Mouse (Mus musculus): ENCODE results near the gene Apc2. TPM values are rescaled to one million over a fixed set of nuclear protein-coding genes. Genes with fewer than 3 reads are reported as not detected.

Apc2 gene
- total RNA-seq, 2 experiments from 2014 or later, result 2.1 to 3.7 TPM

DNA sequence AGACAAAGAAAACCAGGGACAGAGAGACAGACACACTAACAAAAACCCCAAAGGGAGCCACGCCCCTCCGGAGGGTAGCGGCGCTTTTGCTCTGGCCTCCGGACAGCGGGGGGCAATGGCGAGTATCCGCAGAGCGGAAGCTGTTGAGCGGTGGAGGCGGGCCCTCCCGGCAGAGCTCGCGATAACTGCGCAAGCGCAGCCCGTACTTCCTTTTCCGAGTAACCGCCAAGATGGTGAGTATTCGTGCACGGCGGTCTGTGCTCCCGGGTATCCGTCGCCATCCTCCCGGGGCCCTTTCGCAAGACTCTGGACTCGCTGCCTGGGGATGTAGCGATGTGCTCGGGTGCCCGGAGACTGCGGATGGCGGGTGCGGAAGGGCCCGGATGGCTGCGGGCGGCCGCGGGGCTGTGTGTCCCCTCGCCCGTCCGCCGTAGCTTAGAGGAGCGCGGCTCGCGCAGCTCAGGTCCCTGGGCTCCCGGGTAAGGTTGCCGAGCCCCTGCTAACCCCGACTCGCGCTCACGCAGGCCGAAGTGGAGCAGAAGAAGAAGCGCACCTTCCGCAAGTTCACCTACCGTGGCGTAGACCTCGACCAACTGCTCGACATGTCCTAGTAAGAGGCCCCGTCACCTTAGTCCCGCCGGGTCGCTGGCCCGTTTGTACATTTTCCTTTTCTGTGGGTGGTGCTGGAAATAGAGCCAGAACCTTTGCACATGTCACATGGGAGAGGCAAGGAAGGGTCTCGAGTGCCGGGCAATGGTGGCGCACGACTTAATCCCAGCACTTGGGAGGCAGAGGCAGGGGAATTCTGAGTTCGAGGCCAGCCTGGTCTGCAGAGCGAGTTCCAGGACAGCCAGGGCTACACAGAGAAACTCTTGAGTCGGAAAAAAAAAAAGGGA is 3.3 kb upstream of the Apc2 start, which contains the start of gene Rps15:
TSS of gene Rps15 (plus strand) at position 203 of the 896 bp plus-strand sequence.
- intact Hi-C loops (cut with DNase I), result no loop called here
- DNase-seq, result peak; percentile 94

DNA sequence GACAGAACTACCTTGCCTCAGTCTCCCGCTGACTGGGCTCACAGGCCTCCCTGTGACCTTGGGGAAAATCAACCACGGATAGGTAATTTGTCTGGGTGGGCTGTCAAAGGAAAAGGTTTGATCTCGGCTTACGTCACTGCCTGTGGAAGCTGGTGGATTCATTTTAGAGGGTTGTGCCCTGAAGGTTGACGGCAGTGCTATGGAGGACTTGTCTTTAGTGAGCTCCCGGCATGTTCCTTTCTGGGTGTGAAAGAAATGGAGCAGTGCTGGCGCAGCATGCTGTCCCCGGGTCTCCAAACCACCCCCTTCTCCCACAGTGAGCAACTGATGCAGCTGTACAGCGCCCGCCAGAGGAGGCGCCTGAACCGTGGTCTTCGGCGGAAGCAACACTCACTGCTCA is 2.5 kb upstream of the Apc2 start:
- intact Hi-C loops (cut with DNase I), result no loop called here

DNA sequence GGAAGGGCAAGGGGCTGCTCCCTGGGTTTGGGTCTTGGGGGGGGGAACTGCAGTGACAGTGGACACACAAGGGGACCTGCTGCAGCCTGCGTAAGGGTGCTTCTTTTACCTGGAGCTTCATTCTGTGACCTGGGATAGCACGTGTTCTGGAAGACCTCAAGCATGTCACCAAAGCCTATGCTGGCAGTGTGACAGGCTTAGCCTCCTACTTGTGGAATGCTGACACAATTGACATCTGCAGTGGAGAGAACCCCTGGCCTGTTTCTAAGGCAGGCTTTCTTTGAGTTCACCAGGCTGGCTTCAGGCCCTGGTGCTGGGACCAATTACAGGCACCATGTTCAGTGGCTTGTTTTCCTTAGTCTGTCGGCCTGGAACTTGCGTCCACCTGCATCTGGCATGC is 1.5 kb upstream of the Apc2 start:
- no peak for DNase-seq
- intact Hi-C loops (cut with DNase I), result loop anchor here (2.0 kb wide), 1 partner anchor 26 kb away; the partner anchor contains the start of gene 2310011J03Rik

More for the DNA sequence above, 2.5 kb upstream of the Apc2 start:
- DNase-seq, result no peak

DNA sequence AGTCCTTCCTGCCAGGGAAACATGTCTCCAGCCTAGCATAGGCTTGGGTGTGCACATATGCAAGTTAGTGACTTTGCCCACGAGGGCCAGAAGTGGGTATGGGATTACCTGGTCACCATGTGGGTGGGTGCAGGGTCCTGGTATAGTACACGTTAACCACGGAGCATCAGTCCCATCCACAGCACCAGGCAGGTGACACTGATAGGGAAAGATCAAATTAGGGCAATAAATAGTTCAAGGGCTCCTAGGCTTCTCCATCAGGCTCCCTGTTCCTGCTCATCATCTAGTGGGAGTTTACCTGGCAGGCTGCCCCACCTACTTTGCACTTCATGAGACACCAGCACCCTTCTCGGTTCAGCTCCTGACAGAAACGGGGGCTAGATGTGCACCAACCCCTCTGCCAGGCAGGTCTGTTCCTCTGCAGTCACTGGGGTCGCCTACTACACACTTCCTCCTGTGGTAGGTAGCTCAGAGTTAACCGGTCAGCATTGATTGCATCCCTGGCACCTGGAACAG is 931 bp upstream of the Apc2 start:
- DNase-seq, result no peak
- intact Hi-C loops (cut with DNase I), result loop anchor here (1.0 to 2.0 kb wide), 3 partner anchors 26 to 79 kb away; partner anchors contain the start of genes 2310011J03Rik and Adamtsl5

DNA sequence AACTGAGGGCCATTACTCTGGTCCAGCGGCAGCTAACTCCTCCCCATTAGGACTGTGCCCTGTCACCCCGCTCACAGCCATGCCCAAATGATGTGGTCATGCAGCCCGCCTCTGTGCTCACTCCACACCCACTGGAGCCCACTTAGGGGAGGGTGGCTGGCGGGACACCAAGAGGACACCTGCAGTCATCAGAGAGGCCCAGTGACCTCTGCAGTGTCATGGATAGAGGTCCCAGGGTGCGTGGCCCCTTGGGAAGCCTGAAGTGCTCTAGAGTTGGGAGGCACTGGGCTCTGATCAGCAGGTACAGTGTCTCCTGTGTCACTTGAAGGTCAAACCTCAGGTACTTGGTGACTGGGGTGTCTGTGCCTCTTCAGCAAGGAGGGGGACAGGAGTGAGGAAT is 1.0 kb downstream of the Apc2 start:
- DNase-seq, result no peak
- intact Hi-C loops (cut with DNase I), result no loop called here

DNA sequence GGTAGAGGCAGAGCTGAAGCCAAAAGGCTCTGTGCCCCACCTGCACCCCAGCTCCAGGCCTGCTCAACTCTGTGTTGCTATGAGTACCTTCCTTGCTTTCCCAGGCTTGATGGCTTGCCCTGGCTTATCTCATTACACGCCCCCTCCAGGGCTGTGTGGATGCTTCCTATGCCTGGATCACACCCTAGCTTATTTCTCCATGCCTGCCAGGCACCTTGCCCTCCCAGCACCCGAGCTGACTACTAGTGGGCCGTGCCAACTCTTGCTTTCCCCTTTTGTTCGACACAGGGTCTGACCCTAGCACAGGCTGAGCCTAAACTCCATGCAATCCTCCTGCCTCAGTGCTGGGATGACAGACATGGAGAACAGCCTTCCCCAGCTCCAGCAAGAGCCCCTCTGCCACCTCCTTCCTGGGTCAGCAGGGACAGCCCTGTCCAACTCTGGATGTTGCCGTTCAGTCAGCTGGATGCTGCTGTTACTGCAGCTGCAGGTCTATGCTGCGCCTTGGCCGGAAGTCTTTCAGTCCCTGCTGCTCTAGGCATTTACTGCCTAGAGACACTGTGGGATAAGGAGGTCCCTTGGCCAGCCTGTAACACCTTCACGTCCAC is 1.9 kb downstream of the Apc2 start:
- intact Hi-C loops (cut with DNase I), result no loop called here
- DNase-seq, result no peak

DNA sequence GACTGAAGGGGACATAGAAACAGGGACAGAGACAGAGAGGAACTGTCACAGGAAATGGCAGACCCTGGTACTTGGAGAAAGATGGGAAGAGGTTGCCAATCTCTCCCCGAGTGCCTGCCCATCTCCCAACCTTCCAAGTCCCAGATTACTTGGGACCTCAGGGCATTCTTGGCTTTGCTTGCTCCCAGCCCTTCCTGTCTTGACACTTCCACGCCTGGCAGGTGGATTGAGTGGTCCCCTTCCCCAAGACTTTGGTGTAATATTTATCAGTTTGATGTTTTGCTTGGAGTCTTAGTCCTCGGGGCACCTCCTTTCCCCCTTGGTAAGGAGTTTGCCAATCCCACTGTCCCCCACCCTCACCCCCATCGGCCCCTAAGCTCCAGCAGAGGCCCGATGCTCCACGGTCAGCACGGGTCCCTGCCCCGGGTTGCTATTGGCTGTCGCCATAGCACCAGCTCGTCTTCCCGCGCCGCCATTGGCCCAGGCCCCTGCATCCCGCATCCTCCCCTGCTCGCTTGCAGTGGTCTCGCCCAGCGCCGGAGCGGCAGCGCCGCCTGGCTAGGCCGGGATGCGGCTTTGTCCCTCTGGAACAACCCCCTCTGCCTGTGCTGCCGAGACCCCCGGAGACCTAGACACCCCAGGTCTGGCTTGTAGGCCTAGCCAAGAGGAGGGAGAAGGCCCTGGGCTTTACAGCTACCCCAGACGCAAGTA is 2.9 kb downstream of the Apc2 start:
- intact Hi-C loops (cut with DNase I), result no loop called here
- peak in 1 of 2 experiments; percentile 46 for DNase-seq

DNA sequence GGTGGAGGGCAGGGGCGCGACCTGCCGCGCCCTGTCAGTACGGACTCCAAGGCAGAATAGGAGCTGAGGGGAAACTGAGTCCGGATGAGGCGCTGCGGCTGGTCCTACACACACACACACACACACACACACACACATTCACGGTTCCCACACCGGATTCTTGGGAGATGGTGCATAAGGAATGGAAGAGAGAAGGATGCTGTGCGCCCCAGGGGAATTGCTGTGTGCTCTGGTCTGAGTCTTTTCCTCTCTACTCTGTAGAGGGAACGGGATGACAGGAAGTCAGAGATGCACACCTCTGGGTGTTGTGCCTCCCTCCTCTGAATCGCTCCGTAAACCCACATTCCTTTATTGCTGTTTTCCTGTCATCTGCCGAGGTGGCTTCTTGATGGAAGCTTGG is 3.5 kb downstream of the Apc2 start:
- intact Hi-C loops (cut with DNase I), result no loop called here
- no peak for DNase-seq

DNA sequence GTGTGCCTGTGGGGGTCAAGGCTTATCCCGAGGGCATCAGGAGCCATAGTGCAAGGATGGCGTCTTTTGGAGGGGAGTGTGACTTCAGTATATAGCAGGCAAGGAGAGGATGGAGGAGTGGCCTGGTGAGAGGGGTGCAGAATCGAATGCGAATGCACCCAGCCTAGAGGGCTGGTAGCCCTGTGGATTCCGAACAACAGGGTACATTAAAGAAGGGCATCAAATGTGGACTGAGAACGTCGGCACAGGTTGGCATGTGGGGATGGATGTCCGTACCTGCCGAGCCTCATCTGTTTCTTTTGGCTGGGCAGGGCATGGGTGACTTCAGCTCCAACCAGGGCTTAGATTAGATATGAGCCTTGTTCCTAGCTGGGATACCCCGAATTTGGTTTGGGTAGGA is 4.0 kb downstream of the Apc2 start:
- intact Hi-C loops (cut with DNase I), result no loop called here
- no peak for DNase-seq

DNA sequence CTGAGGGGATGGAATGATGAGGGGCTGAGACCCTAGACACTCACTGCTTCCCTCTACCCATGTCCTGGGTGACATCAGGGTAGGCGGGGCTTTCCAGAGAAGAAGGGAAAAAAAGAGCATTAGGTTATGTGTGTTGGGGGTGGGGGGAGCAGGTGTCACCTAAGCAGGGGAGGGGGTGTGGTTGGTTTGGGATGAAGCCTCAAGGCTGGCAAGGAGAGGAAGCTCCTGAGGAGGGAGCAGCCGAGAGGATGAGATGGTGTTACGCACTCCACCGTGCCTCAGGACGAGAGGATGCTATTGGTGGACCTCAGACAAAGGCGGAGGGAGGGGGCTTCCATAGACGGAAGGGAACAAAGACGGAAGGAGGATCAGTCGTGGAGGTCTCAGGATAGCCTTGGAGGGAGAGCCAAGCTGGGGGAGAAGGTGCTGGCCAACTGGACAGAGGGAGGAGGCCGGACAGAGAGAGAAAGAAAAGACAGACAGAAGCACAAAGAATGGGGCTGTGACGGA is 5.0 kb downstream of the Apc2 start:
- DNase-seq, result no peak
- intact Hi-C loops (cut with DNase I), result no loop called here

DNA sequence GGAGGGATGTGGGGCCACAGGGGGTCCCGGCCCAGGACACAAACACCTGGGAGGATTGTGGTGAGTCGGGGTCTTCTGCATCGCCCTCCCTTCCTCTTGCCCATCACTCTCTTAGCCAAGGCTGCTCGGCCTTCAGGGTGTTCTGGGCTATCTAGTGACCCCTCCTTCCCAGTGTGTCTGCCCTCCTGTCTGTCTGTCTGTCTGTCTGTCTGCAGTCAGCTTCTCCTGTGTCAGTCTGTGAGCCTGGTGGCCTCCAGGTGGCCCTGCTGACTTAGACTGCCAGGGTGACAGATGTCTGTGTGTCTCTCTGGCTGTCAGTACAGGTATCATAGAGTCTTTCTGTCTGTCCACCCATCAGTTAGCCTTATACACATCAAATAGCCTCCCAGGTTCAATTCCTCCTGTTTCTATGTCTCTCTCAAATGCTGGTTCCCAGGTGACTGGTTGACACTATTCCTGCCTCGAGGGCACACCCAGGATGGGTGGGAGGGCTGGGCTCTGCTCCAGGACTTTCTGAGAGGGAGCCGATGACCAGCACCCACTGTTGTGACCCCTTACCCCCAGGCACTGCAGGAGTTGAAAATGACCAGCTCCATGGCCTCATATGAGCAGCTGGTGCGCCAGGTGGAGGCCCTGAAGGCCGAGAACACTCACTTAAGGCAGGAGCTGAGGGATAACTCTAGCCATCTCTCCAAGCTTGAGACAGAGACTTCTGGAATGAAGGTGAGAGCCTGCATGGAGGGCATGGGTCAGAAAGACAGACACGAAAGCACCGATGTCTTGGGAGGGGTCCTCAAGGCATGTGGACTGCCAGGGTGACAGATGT is 5.7 kb downstream of the Apc2 start:
- DNase-seq, result no peak
- intact Hi-C loops (cut with DNase I), result no loop called here

DNA sequence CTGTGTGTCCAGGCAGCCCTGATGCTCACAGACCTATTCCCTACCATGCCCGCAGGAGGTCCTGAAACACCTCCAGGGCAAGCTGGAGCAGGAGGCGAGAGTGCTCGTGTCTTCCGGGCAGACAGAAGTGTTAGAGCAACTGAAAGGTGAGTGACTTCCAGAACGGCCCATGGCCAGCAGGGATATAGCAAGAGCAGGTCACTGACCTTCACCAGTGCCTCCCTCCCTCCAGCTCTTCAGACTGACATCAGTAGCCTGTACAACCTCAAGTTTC is 6.2 kb downstream of the Apc2 start:
- intact Hi-C loops (cut with DNase I), result no loop called here

DNA sequence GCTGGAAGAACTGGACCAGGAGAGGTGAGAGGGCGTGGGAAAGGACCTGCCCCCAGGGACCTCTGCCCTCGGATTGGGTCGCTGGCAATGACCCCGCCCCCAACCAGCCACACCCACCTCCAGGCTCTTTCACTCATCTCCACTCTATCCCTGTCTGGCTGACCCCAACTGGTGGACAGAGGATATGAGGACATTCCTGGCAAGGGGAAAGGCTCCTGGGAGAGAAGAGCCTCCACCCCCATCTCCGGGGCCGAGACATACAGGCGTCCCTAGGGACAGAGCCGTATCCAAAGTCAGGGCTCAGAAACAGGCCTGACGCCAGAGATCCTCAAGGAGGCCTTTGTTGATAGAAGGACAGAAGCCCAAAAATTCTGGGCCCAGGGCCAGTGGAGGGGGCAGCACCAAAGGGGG is 6.7 kb downstream of the Apc2 start:
- DNase-seq, result peak; percentile 82 to 83
- intact Hi-C loops (cut with DNase I), result no loop called here

More for the DNA sequence above, 6.2 kb downstream of the Apc2 start:
- DNase-seq, result no peak

DNA sequence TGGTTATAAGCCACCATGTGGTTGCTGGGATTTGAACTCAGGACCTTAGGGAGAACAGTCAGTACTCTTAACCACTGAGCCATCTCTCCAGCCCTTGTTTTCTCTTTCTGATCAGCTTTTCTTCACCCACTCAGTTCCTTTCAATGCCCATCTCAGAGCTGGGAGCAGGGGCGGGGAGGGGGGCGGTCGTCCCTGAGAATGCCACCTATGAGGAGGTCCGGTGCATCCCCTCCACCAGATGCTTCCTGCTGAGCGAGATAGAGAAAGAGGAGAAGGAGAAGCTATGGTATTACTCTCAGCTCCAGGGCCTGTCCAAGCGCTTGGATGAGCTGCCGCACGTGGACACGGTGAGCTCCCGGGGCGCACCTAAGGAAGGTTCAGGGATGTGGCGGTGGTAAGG is 8.7 kb downstream of the Apc2 start:
- no peak for DNase-seq
- intact Hi-C loops (cut with DNase I), result no loop called here

DNA sequence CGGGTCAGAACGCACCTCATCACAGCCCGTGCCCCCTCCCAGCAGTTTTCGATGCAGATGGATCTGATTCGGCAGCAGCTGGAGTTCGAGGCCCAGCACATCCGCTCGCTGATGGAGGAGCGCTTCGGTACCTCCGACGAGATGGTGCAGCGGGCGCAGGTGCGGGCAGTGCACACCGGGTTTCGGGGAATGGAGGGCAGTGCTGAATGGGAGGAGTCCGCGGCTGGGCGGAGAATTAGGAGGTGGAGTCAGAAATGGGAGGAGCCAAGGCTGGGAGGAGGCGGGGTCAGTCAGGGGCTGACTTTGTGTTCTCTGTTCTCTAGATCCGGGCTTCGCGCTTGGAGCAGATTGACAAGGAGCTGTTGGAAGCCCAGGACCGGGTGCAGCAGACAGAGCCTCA is 9.1 kb downstream of the Apc2 start:
- intact Hi-C loops (cut with DNase I), result no loop called here
- DNase-seq, result no peak

DNA sequence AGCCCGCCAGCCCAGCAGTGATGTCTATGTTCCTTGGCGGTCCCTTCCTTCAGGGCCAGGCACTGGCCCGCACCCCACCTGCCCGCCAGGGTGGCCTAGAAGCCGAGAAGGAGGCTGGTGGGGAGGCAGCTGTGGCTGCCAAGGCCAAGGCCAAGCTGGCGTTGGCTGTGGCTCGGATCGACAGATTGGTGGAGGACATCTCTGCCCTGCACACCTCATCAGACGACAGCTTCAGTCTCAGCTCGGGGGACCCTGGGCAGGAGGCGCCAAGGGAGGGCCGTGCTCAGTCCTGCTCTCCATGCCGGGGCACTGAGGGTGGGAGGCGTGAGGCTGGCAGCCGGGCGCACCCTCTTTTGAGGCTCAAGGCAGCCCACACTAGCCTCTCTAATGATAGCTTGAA is 15.8 kb downstream of the Apc2 start:
- no peak for DNase-seq
- intact Hi-C loops (cut with DNase I), result no loop called here

DNA sequence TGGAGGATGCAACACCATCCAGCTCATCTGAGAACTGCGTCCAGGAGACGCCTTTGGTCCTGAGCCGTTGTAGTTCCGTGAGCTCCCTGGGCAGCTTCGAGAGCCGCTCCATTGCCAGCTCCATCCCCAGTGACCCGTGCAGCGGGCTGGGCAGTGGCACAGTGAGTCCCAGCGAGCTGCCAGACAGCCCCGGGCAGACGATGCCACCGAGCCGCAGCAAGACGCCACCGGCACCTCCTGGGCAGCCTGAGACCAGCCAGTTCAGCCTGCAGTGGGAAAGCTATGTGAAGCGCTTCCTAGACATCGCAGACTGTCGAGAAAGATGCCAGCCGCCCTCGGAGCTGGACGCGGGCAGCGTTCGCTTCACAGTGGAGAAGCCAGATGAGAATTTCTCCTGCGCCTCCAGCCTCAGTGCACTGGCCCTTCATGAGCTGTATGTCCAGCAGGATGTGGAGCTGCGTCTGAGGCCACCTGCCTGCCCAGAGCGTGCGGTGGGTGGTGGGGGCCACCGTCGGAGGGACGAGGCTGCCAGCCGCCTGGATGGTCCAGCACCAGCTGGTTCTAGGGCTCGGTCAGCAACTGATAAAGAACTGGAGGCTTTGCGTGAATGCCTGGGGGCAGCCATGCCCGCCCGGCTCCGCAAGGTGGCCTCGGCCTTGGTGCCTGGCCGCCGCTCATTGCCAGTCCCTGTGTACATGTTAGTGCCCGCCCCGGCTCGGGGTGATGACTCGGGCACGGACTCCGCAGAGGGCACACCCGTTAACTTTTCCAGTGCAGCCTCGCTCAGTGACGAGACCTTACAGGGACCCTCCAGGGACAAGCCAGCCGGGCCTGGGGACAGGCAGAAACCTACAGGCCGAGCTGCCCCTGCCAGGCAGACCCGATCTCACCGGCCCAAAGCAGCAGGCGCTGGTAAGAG is 17.1 kb downstream of the Apc2 start:
- DNase-seq, result no peak
- intact Hi-C loops (cut with DNase I), result no loop called here

DNA sequence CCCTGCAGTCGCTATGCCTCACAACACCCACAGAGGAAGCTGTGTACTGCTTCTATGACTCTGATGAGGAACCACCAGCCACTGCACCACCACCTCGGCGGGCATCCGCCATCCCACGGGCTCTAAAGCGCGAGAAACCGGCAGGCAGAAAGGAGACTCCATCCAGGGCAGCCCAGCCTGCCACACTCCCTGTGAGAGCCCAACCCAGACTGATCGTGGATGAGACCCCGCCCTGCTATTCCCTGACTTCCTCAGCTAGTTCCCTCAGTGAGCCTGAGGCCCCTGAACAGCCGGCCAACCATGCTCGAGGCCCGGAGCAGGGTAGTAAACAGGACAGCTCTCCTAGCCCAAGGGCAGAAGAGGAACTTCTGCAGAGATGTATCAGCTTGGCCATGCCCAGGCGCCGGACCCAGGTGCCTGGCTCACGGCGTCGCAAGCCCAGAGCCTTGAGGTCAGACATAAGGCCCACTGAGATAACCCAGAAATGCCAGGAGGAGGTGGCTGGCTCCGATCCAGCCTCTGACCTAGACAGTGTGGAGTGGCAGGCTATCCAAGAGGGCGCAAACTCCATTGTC is 17.9 kb downstream of the Apc2 start:
- intact Hi-C loops (cut with DNase I), result no loop called here
- no peak for DNase-seq

DNA sequence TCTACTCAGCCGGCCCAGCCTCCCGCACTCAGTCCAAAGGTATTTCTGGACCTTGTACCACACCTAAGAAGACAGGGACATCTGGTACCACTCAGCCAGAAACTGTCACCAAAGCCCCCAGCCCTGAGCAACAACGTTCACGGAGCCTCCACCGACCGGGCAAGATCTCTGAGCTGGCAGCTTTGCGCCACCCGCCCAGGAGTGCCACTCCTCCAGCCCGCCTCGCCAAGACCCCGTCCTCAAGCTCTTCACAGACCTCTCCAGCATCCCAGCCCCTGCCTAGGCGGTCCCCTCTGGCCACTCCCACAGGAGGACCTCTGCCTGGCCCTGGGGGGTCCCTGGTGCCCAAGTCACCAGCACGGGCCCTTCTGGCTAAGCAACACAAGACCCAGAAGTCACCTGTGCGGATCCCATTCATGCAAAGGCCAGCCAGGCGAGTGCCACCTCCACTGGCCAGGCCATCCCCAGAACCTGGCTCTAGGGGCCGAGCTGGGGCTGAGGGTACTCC is 18.8 kb downstream of the Apc2 start:
- no peak for DNase-seq
- intact Hi-C loops (cut with DNase I), result no loop called here
